Mouse (Mus musculus): ENCODE measurements around the gene Pax2. TPM values are rescaled to one million over a fixed set of nuclear protein-coding genes. Genes with fewer than 3 reads are reported as not detected.

Gene Pax2
- polyA plus RNA-seq, 1 experiment from 2014 or later, result not detected

- Histone ChIP-seq H3K9me3 (replicated peaks; ENCODE audit: control insufficient read depth, low read length) (no peaks in the 10 kb centered on the region), H3K27me3 (ENCODE audit: control insufficient read depth, insufficient read depth, low read length) (no peaks in the 10 kb centered on the region; the same call in 1 of the 2 replicates), H3K4me1 (ENCODE audit: control insufficient read depth, insufficient read depth, low read length) (no peaks in the 10 kb centered on the region), H3K4me2 (ENCODE audit: low read depth, low read length) (no peak overlapping the region), H3K27ac (ENCODE audit: low read length) (no peak overlapping the region), H3K9ac (ENCODE audit: low read length) (no peak overlapping the region), H3K4me3 (replicated peaks; ENCODE audit: low read length) (no peak overlapping the region), H3K36me3 (ENCODE audit: control insufficient read depth, insufficient read depth, low read length) (no peaks in the 10 kb centered on the region)
- 39% methylated on average over 5 of the region's 5 CpGs for WGBS
- ATAC-seq (ENCODE audit: insufficient read depth, low FRiP score), result no peak
Measured at GRCm38 (mm10) chr19:44799156-44799555, 43.3 kb downstream of the Pax2 start.

- no peaks in the 10 kb centered on the region for H3K4me1 ChIP-seq (ENCODE audit: control insufficient read depth, insufficient read depth, low read length)
- no peak for ATAC-seq (ENCODE audit: insufficient read depth, low FRiP score)
- H3K9me3 ChIP-seq (replicated peaks; ENCODE audit: control insufficient read depth, low read length), result no peaks in the 10 kb centered on the region
- no peaks in the 10 kb centered on the region for H3K36me3 ChIP-seq (ENCODE audit: control insufficient read depth, insufficient read depth, low read length)
- H3K9ac ChIP-seq (ENCODE audit: low read length), result no peak overlapping the region
- no peak overlapping the region for H3K27ac ChIP-seq (ENCODE audit: low read length)
- WGBS, result 30% methylated on average over 6 of the region's 6 CpGs
- H3K27me3 ChIP-seq (ENCODE audit: control insufficient read depth, insufficient read depth, low read length), result no peaks in the 10 kb centered on the region; the same call in 1 of the 2 replicates
- no peak overlapping the region for H3K4me3 ChIP-seq (replicated peaks; ENCODE audit: low read length)
- no peak overlapping the region for H3K4me2 ChIP-seq (ENCODE audit: low read depth, low read length)
Measured at GRCm38 (mm10) chr19:44800327-44800726, 44.5 kb downstream of the Pax2 start.

DNA sequence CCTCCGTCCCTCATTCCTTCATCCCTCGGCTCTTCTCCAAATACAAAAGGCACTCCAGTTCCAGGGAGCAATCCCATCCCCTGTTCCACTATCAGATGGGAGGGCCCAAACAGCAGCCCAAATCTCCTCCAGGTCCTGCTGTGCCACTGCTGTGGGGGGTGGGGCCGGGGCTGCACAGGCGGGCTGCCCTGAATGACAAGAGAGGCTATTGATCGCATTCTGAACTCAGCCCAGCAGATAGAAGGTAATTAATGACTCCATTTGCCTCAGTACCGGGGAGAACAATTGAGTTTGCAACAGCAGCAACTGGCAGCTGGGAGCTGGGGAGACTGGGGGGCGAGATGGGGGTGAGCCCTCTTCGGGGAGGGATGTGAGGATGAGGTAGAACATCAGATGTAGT, 52.9 kb downstream of the Pax2 start:
- no peak for ATAC-seq (ENCODE audit: insufficient read depth, low FRiP score)
- 10% methylated on average over 8 of the region's 8 CpGs for WGBS
- Histone ChIP-seq H3K27ac (ENCODE audit: low read length) (no peak overlapping the region), H3K4me1 (ENCODE audit: control insufficient read depth, insufficient read depth, low read length) (0 out of 2 replicates have a peak, but pooled peaks cover 6% of the 10 kb centered on the region), H3K9me3 (replicated peaks; ENCODE audit: control insufficient read depth, low read length) (no peaks in the 10 kb centered on the region), H3K27me3 (ENCODE audit: control insufficient read depth, insufficient read depth, low read length) (no peaks in the 10 kb centered on the region), H3K4me2 (ENCODE audit: low read depth, low read length) (no peak overlapping the region), H3K36me3 (ENCODE audit: control insufficient read depth, insufficient read depth, low read length) (no peaks in the 10 kb centered on the region), H3K9ac (ENCODE audit: low read length) (no peak overlapping the region; the same call in 1 of the 2 replicates), H3K4me3 (replicated peaks; ENCODE audit: low read length) (no peak overlapping the region)

- Histone ChIP-seq H3K9me3 (replicated peaks; ENCODE audit: control insufficient read depth, low read length) (no peaks in the 10 kb centered on the region), H3K4me2 (ENCODE audit: low read depth, low read length) (no peak overlapping the region), H3K27me3 (ENCODE audit: control insufficient read depth, insufficient read depth, low read length) (no peaks in the 10 kb centered on the region), H3K9ac (ENCODE audit: low read length) (no peak overlapping the region), H3K4me1 (ENCODE audit: control insufficient read depth, insufficient read depth, low read length) (0 out of 2 replicates have a peak, but pooled peaks cover 6% of the 10 kb centered on the region), H3K27ac (ENCODE audit: low read length) (no peak overlapping the region), H3K4me3 (replicated peaks; ENCODE audit: low read length) (no peak overlapping the region), H3K36me3 (ENCODE audit: control insufficient read depth, insufficient read depth, low read length) (no peaks in the 10 kb centered on the region)
- 47% methylated on average over 13 of the region's 13 CpGs for WGBS
- ATAC-seq (ENCODE audit: insufficient read depth, low FRiP score), result no peak
Measured at GRCm38 (mm10) chr19:44812666-44813429, 57.0 kb downstream of the Pax2 start.

DNA sequence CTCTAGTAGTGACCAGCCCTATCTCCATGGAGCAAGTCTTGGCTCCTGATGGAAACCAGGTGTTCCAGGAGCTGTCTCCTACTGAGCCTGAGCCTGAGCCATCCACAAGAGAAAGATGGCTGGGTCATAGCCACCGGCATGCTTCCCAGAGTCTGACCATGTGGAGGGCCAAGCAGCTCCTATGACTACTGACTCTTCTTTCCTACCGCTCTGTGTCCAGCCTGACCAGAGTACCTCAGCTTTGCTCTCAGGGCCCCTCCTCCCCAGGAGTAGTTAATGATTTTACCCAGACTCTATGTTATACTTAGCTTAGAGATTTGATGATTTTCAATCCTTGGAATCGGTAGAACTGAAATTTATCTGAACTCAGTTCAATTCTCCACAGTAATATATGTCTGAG, 59.3 kb downstream of the Pax2 start:
- H3K4me2 ChIP-seq (ENCODE audit: low read depth, low read length), result no peak overlapping the region
- H3K27ac ChIP-seq (ENCODE audit: low read length), result no peak overlapping the region
- no peaks in the 10 kb centered on the region for H3K36me3 ChIP-seq (ENCODE audit: control insufficient read depth, insufficient read depth, low read length)
- WGBS, result 75% methylated on average over 3 of the region's 3 CpGs
- H3K4me3 ChIP-seq (replicated peaks; ENCODE audit: low read length), result no peak overlapping the region
- no peaks in the 10 kb centered on the region for H3K27me3 ChIP-seq (ENCODE audit: control insufficient read depth, insufficient read depth, low read length)
- H3K9me3 ChIP-seq (replicated peaks; ENCODE audit: control insufficient read depth, low read length), result no peaks in the 10 kb centered on the region
- ATAC-seq (ENCODE audit: insufficient read depth, low FRiP score), result no peak
- no peak overlapping the region for H3K9ac ChIP-seq (ENCODE audit: low read length)
- H3K4me1 ChIP-seq (ENCODE audit: control insufficient read depth, insufficient read depth, low read length), result no peaks in the 10 kb centered on the region

DNA sequence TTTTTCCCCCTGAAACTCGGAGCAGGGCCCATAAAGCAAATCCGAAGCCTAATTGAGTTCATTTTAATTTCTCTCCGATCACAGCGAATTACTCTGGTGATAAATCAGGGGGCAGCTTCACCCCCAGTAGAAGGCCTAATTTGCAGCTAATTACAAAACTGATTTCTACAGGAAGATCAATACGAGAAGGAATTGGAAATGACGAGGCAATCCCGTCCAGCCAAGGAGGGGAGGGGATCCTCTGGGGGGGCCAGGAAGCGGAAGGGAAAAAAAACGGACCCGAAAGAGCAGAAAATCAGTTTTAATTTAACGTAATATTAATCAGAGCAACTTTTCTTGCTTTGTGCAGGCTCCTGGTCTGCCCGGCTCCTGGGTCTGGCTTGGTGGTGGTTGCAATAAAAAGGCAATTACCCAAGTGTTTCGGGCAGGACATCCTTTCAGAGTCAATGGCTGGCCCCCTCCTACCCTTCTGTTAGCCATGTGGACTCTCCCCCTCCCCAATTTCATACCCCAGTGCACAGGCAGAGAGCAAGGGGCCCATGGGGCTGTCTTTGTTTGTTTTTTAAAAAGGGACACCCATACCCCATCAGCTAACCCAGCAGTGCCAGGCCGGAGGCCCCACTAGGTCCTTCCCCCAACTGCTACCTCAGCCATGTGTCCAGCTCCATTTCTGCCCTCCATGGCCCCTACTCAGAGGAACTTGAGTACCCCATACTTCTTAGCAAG, 61.7 kb downstream of the Pax2 start:
- H3K4me3 ChIP-seq (replicated peaks; ENCODE audit: low read length), result no peak overlapping the region
- H3K36me3 ChIP-seq (ENCODE audit: control insufficient read depth, insufficient read depth, low read length), result no peaks in the 10 kb centered on the region
- 70% methylated on average over 14 of the region's 14 CpGs for WGBS
- no peaks in the 10 kb centered on the region for H3K9me3 ChIP-seq (replicated peaks; ENCODE audit: control insufficient read depth, low read length)
- H3K27me3 ChIP-seq (ENCODE audit: control insufficient read depth, insufficient read depth, low read length), result 0 out of 2 replicates have a peak, but pooled peaks cover 3% of the 10 kb centered on the region
- H3K4me1 ChIP-seq (ENCODE audit: control insufficient read depth, insufficient read depth, low read length), result no peaks in the 10 kb centered on the region
- no peak overlapping the region for H3K27ac ChIP-seq (ENCODE audit: low read length)
- no peak for ATAC-seq (ENCODE audit: insufficient read depth, low FRiP score)
- no peak overlapping the region for H3K9ac ChIP-seq (ENCODE audit: low read length)
- no peak overlapping the region for H3K4me2 ChIP-seq (ENCODE audit: low read depth, low read length)

GRCm38 (mm10) chr19:44818676-44819075, 62.8 kb downstream of the Pax2 start:
- Histone ChIP-seq H3K27me3 (ENCODE audit: control insufficient read depth, insufficient read depth, low read length) (0 out of 2 replicates have a peak, but pooled peaks cover 3% of the 10 kb centered on the region), H3K4me2 (ENCODE audit: low read depth, low read length) (no peak overlapping the region), H3K27ac (ENCODE audit: low read length) (no peak overlapping the region), H3K9ac (ENCODE audit: low read length) (no peak overlapping the region), H3K36me3 (ENCODE audit: control insufficient read depth, insufficient read depth, low read length) (no peaks in the 10 kb centered on the region), H3K9me3 (replicated peaks; ENCODE audit: control insufficient read depth, low read length) (no peaks in the 10 kb centered on the region), H3K4me1 (ENCODE audit: control insufficient read depth, insufficient read depth, low read length) (no peaks in the 10 kb centered on the region), H3K4me3 (replicated peaks; ENCODE audit: low read length) (no peak overlapping the region)
- 55% methylated on average over 6 of the region's 6 CpGs for WGBS
- ATAC-seq (ENCODE audit: insufficient read depth, low FRiP score), result no peak

DNA sequence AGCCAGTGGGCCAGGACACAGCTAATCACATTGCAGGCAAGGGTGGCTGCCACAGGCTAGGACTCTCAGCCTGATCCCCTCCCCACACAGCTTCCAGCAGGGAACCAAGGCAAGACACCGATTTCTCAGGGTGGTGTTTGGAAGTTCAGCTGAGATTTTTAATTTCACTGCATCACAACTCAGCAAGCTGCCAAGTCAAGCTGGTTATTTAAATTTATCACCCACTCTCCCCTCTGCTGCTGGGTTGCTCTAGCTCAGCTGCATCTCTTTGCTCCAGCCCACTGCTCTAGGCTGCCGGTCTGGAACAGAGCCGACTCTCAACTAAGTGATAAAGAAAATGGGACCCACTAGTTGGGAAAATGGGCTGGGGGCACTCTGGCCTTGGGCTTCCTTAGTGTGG, 65.7 kb downstream of the Pax2 start:
- H3K4me1 ChIP-seq (ENCODE audit: control insufficient read depth, insufficient read depth, low read length), result peaks cover 4% of the 10 kb centered on the region; the same call in 1 of the 2 replicates
- H3K27ac ChIP-seq (ENCODE audit: low read length), result no peak overlapping the region
- H3K27me3 ChIP-seq (ENCODE audit: control insufficient read depth, insufficient read depth, low read length), result 0 out of 2 replicates have a peak, but pooled peaks cover 3% of the 10 kb centered on the region
- ATAC-seq (ENCODE audit: insufficient read depth, low FRiP score), result no peak
- H3K9ac ChIP-seq (ENCODE audit: low read length), result no peak overlapping the region
- no peaks in the 10 kb centered on the region for H3K9me3 ChIP-seq (replicated peaks; ENCODE audit: control insufficient read depth, low read length)
- no peak overlapping the region for H3K4me2 ChIP-seq (ENCODE audit: low read depth, low read length)
- WGBS, result 48% methylated on average over 3 of the region's 3 CpGs
- no peak overlapping the region for H3K4me3 ChIP-seq (replicated peaks; ENCODE audit: low read length)
- no peaks in the 10 kb centered on the region for H3K36me3 ChIP-seq (ENCODE audit: control insufficient read depth, insufficient read depth, low read length)

GRCm38 (mm10) chr19:44822295-44822694, 66.5 kb downstream of the Pax2 start:
- Histone ChIP-seq H3K36me3 (ENCODE audit: control insufficient read depth, insufficient read depth, low read length) (no peaks in the 10 kb centered on the region), H3K27ac (ENCODE audit: low read length) (no peak overlapping the region), H3K4me1 (ENCODE audit: control insufficient read depth, insufficient read depth, low read length) (peaks cover 4% of the 10 kb centered on the region; the same call in 1 of the 2 replicates), H3K9me3 (replicated peaks; ENCODE audit: control insufficient read depth, low read length) (no peaks in the 10 kb centered on the region), H3K4me3 (replicated peaks; ENCODE audit: low read length) (no peak overlapping the region), H3K9ac (ENCODE audit: low read length) (no peak overlapping the region), H3K27me3 (ENCODE audit: control insufficient read depth, insufficient read depth, low read length) (0 out of 2 replicates have a peak, but pooled peaks cover 3% of the 10 kb centered on the region), H3K4me2 (ENCODE audit: low read depth, low read length) (no peak overlapping the region)
- ATAC-seq (ENCODE audit: insufficient read depth, low FRiP score), result no peak
- WGBS, result 70% methylated on average over 5 of the region's 5 CpGs
